Mouse (Mus musculus) liver (tissue): ENCODE data around the gene Trpv5.

Experiments used
- DNase-seq: peaks from one replicate; pipeline ENCODE4 v3.0.0-alpha.2; 2020; ENCODE audit warnings: mixed read lengths

The Trpv5 gene

GRCm38 (mm10) chr6:41680669-41681068, at the start of gene Trpv5:
Gene Trpv5 (minus strand): TSS chr6:41680769.
- no peak for DNase-seq

DNA sequence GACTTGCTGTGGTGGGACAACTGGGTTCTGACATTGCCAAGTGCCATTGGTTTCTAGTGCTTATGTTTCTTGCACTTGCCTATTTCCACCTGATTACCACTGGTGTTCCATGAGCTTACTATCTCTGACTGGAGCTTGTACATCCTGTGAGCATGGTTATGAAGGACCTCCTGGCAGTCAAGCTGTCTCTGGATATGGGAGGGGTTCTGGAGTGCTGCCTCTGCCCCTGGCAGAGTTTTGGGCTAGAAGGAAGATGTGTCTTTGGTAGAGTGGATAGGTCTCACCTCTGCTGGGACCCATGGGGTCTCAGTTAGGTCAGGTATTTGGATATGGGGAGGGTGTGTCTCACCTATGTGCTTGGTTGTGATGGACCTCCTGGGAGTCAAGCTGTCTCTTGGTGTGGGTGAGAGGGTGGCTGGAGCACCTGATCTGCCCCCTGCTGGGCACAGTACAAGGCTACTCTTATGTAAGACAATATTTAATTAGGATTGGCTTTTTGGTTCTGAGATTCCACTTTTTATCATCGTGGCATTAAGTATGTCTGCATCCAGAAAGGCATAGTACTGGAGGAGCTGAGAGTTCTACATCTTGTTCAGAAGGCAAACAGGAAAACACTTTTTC, 47.5 kb upstream of the Trpv5 start:
- peak; percentile 76 for DNase-seq

DNA sequence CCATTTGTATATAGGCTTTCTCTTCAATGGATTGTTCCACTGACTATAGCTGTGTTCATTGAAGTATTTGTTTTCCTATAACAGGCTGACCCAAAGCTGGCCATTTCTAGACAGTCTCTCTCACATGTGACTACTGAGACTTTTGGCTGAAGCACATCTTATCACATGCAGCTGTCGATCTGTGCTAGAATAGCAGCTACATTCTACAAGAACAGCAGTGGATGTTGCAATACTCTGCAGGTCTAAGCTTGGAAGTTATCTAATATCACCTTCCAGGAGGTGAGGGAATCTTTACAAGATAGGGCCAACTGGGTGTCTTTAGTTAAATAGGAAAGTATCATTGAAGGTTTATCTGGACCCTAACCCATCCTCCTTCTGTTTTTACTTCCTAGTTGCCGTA, 40.9 kb upstream of the Trpv5 start:
- no peak for DNase-seq

GRCm38 (mm10) chr6:41710281-41710680, 29.7 kb upstream of the Trpv5 start:
- peak; percentile 58 for DNase-seq

- peak; percentile 86 for DNase-seq
Measured at GRCm38 (mm10) chr6:41706275-41706674, 25.7 kb upstream of the Trpv5 start.

DNA sequence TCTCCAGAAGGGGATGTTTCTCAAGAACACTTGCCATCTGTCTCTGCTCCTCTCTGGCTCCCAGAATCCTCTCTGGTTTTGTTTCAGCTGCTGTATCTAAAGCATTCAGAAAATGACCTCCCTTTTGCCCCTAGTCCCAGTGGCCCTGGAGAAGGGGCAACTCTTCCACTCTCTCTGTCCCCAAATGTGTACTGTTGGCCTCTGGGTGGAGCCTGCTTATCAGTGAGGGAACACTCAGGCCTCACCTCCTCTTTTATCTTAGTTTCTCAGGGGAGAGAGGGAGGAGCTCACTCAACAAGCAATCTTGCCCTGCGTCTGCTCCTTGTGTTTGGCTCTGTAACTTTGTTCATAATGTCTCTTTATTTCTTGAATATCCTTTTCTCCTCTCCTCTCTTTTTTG, 23.6 kb upstream of the Trpv5 start, which contains the start of gene Kel:
Kel (minus strand) TSS at position 217 of the 400 bp plus-strand sequence.
- peak; percentile 89 for DNase-seq

- peak; percentile 85 for DNase-seq
Measured at GRCm38 (mm10) chr6:41702928-41703327, 22.4 kb upstream of the Trpv5 start.

DNA sequence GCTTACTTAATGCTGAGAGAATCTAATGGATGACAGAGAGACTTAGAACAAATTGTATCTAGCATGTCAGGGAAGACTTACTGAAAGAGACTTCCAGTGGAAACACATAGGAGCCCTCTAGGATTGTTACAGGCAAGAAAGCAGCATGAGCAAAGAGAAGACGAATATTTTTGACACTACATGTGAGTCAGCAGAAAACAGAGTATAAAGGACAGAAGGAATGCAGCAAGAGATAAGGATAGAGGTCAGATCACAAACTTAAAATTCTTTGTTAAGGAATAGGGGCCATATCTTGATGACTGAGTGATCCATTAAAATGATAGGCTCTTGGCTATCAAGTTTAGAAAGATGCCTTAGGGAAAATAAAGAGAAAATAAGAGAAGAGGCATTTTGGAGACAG, 20.7 kb upstream of the Trpv5 start:
- no peak for DNase-seq

DNA sequence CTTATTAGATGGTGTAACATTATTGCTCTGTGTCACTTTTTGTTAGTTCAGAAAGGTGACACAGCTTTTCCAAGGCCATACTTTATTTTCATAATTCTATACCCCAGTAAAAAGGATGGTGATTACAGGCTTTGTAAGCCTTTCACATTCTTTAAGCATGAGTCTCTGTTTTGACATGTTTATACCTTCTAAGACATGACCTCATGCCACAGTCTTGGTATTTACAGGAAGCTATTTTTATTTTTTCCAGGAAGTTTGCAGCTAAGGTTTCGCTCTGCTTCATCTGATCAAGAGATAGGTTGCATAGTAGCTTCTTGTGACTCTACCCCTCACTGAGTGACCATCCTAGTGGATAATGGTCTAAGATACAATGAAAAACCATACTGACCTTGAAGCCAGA, 13.8 kb upstream of the Trpv5 start:
- no peak for DNase-seq

DNA sequence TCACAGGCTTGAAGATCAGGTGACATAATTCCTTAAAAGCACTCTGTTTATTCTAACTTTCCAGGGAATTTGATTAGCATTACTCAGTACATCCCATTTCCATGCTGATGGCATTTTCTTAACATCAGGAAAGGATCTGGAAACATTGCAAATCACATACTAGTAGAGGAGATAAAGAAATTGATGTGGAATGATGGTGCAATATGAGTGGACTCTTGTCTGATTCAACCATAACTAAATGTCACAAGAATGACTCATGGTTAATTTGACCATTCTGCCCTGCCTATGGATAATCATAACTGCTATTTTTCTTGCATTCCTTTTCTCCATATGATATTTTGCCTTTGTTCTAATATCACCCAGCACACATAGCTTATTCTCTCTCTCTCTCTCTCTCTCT, 11.6 kb upstream of the Trpv5 start:
- DNase-seq: no peak

DNA sequence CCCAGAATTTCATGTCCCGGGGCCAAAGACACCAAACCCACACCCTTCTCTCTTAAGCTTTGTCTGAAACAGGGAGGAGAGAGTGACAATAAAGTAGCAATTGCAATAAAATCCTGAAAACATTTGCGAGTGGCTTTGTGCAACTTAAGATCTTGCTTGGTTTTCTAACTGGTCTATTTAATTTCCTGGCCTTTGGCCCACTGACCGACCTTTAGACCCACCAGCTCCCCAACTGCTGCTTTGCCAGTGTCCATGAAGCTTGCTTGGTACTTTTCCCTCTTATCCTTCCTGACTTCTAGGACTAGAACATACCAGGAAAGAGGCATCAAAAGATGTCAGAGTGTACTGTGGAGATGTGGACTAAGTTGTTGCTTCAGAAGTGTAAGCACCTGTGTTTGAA, 5.0 kb upstream of the Trpv5 start:
- DNase-seq: no peak

DNA sequence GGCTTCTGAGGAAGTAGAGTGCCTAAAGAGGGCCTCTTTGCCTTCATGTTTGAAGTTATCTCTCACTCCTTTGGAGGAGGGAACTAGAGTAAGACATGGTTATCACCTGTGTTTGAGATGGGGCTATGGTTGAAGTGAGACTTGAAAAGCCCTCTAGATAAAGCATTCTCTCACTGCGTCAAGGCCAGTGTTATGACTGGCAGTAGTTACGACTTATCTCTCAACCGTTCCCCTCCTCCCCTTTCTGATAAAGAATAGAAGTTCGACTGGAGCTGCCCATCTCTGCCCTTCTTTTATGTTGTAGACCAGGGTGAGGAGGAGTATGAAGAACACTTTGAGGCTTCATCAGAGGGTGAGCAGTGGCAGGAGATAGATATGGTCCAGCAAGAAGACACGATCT, 4.3 kb upstream of the Trpv5 start:
- no peak for DNase-seq

- DNase-seq: no peak
Measured at GRCm38 (mm10) chr6:41684131-41684530, 3.6 kb upstream of the Trpv5 start, which contains the start of gene Llcfc1. Gene Llcfc1 (plus strand): TSS chr6:41684431.

DNA sequence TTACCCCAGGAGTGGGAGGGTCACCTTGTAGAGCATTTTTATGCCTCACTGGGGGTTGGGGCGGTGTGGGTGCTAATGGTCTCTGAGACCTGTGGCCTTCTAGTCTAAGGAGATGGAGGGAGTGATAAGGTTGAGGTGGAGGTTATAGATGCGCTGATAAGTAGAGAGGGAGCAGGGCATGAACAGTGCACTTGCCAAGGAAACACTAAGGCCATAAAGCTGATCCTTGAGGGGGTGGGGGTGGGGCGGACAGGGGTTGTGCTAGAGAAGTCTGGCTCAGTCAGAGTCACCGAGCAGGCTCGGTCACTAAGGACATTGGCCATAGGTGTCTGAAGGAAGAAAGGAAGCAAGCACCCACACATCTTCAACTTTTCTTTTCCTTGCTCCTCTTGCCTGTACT, 1.1 kb upstream of the Trpv5 start:
- no peak for DNase-seq

DNA sequence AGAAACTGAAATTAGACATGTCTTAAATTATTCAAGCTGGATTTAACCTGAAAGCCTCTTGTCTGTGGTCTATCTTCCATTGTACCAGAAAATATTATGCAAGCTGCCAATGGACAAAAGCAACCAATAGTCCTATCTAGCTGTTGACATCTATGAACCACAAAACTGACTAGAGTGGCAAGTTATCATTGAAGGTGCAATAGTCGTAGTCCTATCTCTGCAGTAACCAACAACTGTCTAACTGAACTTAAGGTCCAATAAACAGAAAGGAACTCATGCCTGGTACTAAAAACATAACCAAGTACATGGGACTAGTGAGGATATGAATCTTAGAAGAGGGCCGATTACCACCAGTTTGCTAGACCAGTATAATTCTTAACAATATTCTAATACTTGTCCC, 4.0 kb downstream of the Trpv5 start:
- no peak for DNase-seq

DNA sequence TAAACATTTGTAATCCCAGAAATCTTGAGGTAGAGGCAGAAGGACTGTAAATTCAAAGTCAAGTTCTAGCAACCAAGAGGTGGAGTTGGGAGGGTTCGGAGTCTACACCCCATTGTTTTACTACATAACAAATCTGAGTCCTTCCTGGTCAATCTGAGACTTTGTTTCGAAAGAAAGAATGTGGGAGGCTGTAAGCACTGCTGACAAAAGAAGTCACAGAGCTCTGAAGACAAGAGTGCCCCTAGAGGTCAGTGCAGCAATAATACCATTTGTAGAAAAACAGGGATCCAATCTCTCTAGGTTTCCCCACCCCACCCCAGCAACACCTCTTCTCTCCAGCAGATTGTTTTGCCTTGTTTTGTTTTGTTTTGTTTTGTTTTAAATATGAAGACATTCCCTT, 18.2 kb downstream of the Trpv5 start:
- no peak for DNase-seq

- DNase-seq: no peak
Measured at GRCm38 (mm10) chr6:41658487-41658886, 22.1 kb downstream of the Trpv5 start.

- no peak for DNase-seq
Measured at GRCm38 (mm10) chr6:41654648-41655047, 25.9 kb downstream of the Trpv5 start.

DNA sequence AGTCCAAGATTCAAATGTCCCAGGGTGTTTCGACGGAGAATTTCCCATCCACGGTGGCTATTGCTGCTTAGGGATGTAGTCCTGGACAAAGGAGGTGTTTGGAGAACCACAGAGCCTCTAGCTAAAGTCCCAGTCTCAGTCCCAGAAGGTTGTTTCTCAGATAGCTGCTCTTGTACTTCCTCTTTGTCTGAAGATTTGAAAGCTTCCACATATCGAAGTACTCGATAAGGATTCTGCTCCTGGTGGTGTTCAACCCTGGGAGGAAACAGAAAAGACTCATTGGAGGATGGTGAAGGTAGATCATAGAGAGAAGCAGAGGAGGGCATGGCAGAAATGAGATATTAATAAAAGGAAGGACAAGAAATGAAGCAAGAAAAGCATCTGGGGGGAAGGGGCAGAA, 27.4 kb downstream of the Trpv5 start:
- no peak for DNase-seq

GRCm38 (mm10) chr6:41646672-41647071, 33.9 kb downstream of the Trpv5 start:
- no peak for DNase-seq

DNA sequence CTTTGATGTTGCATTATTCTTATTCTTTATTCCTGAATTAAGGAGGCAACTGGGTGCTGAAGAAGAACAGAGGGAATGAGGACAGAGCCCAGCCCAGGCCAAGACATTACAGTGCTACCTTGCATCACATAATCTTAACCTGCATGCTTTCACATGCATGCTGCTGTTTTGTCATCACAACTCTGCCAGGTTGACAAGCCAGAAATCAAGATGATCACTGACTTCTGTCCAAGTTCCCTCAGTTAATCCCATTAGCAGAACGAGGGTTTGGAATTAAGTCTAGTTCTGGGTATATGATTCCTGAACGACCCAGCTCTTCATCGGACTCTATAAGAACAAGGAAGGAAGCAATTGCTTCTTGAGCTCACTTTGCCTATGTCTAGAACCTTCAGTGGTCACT, 34.3 kb downstream of the Trpv5 start:
- DNase-seq: no peak

DNA sequence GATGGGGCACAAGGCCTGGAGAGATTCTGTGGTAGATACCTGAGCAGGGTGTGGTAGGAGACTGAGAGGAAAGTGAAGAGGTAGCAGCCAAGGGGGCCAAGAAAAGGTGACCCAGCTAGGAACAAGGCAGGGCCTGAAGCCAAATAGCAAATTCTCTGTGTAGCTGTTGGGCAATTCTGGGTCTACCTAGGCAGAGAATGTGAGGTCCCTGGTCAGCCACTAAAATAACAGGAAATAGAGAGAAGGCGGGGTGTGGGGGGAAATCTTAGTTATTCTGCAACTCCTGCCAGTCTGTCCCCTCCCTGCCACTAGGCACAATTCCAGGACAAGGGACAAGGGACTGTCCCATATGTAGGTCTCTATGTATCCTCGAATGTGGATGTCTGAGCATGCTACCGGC, 37.3 kb downstream of the Trpv5 start:
- DNase-seq: no peak

DNA sequence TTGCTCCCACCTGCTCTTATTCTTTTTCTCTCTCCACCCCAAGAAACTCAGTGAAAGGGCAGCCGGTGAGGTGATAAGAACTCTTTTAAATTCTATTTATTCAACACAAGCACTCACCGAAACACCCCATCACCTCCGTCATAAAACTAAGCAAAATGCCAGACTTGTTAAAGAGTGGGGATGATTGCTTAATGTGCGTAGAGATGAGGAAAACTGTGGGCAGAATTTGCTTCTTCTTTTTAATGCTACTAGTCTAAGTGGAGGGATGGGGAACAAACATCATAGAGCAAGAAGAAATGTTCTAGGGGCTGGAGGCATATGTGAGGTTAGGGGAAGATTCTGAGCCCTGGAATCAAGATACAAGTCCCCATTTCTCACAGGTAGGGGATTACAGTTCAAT, 37.8 kb downstream of the Trpv5 start:
- DNase-seq: no peak

DNA sequence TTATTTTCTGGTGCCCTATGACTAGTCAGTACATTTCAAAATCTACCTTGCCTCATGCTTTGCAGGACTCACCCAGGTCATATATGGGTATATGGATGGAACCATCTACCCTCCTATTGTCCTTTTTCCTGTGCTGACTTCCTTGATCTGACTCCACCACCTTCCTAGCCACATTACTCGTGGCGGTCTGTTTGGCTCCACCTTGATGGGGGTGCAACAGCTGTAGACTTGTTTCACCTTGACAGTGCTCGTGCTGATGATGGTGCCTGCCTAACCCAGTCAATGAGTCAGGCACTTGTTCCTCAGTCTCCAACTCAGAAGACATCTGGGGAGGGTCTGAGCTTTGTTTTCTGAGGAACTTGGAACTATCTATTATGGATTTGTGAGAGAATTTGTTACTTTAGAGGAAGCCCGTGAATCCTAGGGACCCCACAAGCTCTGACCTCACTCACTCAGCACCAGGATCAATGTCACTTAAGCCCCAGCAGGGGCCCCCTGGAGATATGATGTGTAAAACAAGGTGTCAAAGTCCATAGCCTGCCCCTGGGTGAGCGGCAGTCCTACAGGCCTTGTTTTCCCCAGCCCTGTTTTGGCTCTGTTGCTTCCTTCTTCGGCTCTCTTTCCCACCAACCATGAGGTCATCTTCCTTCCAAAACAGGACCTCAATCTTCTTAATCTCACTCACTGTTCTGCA, 39.2 kb downstream of the Trpv5 start:
- no peak for DNase-seq

DNA sequence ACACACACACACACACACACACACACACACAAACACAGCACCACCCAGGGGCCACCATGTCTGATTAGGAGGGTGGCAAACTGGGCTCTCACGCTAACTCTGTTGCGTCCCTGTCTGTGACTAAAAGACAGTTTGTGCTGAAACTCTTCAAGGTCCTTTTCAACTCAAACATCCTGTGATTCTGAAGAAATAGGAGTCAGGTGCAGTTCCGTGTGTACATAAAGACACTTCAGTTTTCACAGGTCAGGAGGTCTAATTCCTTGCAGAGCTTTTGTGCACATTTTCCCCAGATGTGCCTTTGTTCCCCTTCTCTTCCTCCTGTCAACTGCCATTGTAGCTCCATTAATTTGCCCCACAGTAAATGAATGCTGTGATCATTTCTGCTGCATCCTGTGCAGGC, 40.1 kb downstream of the Trpv5 start:
- DNase-seq: no peak
